Mouse (Mus musculus): ENCODE measurements around the gene Krt7. TPM values are rescaled to one million over a fixed set of nuclear protein-coding genes. Genes with fewer than 3 reads are reported as not detected.

Gene Krt7
- not detected for total RNA-seq (2021)

DNA sequence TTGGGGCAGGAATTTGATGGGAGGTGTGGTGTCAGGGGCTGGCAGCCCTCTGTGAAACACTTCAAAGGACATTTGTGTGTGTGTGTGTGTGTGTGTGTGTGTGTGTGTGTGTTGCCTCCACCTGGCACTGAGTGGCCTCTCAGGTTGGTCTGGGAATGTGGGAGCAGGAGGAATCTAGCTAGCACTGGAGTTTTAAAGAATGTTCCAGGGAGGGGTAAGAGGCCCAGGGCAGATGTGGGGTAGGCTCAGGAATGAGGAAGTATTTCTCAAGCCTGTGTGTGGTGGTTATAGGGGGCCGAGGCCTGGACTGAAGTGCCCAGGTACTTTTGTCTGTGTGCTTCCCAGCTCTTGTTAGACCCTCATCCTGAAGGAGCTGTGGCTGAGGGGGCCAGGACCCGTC is at the start of gene Krt7:
Krt7 (plus strand) TSS at position 269 of the 400 bp plus-strand sequence.
- no peak for DNase-seq

DNA sequence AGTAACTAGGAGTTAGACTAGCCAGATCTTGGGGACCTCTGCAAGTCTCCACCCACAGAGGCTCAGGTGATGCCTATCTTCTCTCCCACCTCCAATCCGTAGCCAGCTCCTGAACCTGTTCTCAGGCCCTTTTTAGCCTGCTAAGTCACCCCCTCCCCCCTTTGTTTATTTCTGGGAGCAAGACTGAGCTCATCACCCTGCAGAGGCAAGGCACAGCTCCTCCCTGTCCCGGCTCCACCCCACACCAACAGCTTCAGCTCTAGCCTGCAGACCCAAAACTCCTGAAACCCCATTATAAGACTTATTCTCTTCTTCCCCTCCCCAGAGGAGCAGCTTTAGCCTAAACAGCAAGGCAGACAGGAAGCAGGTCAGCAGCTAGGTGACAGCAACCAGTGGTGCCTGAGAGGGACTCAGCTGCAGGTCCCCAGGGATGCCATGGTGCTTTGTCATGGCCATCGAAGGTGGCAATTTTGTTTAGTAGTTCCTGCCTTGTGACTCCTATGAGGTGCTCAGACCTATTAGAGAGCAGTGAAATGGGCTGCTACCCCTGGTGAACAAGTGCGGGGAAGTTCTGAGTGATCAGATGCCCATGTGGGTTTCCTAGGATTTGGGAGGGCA is 48.3 kb upstream of the Krt7 start:
- DNase-seq: no peak

DNA sequence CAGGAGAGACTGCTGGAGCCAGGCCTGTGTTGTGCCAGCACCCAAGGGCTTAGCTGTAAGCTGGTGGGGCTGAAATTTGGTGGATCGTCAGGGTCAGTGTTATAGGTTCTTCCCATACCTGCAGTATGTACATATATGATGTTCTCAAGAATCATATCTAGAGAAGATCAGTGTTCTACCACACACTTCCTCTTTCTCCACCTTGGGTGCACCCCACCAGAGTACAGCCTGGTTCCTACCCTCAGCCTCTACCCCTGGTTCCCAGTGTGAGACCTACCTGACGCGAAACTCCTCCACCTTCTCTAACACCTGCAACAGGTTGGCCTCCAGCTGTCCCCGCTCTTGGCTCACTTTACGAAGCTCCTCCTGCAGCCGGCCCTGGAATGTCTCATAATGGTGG is 46.9 kb upstream of the Krt7 start:
- DNase-seq: no peak

DNA sequence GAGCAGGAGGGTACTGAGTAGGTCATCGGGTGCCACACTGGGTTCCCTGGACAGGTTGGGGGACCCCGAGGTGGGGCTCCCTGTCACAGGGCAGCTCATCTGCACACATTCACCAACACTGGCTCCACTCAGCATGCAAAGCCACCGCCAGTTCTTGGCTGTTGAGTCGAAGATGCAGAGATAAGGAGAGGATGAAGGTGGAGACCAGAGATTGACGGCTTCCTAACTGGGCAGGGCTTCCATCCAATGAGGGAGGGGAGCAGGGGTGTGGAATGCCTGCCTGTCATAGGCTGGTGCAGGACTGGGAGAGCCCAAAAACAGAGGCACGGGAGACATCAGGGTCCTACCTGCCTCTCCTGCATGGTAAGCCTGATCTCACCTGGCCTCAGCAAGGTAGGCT is 46.4 kb upstream of the Krt7 start:
- no peak for DNase-seq

DNA sequence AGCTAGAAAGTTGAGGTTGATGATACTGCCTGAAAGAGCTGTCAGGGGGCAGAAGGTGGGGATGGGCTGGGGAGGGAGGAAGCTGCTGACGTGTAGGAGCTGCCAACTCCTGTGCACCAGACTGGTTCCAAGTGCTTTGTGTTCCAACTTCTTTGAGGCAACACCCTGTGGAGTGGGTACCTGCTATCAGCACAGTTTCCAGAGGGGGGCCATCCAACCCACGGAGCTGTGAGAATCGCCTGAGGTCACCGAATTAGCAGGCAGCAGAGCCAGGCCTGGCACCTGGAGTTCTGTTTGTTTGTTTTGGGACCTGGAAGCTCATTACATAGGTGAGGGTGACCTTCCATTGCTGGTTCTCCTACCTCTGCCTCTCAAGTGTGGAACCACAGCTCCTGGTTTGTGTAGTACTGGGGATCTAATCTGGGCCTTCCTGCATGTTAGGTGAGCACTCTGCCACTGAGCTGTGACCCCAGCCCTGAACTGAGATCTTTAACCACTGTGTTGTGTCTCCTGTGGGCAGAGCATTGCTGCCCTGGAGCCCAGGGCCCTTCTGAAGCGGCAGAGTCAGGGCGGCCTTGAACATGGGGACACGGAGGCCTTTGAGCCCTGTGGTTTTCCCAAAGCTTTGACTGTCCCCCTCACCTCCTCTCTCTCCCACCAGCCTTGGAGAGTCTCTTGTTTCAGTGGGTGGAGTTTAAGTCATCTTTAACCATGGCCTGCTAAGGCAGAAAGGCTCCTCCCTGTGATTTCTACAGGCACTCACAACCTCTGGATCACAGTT is 45.8 kb upstream of the Krt7 start:
- no peak for DNase-seq

DNA sequence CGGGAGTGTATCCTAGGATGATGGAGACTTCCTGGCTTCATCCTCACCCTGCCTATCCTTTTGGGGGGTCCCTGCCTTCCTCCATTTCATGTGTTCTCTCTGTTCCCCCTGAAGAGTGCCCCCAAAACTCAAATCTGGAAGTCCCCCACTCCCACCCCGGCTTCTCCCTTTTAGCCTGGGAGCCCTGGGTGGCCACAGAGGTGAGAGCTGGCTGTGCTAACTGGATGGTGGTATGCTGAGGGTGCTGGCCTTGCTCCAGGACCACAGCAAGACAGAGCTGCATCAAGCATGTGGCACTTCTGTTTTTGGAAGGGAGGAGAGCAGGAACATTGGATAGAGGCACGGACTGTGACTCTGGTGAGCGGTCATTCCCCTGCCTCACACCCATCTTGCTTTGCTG is 45.1 kb upstream of the Krt7 start:
- DNase-seq: no peak

DNA sequence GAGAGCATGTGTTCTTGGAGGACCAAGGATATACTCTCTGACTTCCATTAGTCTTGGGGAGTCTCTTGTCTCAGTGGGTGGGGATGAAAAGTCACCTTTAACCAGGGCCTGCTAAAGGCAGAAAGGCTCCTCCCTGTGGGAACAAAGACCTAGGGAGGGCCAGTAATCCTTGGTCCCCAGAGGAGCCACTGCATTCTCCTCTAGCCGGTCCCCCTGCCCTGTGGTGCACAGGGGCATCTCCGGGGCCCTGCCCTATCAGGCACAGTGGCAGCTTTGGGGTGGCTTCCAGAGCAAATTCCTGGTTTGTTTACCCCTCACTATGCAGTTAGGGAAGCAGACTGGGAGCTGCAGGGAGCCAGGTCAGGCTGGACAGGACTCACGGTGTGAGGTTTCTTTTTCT is 44.4 kb upstream of the Krt7 start:
- no peak for DNase-seq

DNA sequence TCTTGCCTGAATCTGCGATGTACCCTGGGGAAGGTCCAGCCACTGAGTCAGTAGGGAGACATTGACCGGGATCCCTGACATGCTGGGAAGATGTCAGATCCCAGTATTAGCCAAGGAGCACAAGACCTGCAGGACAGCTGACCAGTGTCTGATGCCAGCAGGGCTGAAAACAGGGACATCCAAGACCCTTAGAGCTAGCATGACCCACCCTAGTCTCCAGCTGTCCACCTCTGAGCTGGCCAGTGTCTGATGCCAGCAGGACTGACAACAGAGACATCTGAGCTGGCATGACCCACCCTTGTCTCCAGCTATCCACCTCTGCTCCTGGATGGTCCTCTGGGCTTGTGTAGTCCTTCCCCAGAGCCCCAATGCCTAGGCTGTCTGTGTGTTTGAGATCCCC is 43.9 kb upstream of the Krt7 start:
- DNase-seq: no peak

DNA sequence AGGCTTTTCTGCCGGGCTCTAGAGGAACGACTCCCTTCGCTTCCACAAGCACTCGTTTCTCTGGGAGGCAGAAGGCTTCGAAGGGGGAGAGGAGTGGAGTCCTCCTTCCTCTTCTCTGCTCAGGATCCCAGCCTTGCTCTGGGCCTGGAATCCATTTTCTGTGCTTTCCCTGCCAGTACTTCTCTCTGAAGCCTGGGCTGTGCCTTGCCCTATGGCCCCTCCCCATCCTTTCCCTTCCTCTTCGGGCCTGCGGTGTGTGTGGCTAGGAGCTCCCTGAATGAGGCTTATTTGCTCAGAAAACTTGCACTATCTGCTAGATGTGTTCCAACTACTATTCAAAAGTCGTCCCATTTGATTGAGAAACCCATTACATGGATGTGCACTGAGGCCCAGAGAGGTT is 43.3 kb upstream of the Krt7 start:
- no peak for DNase-seq

DNA sequence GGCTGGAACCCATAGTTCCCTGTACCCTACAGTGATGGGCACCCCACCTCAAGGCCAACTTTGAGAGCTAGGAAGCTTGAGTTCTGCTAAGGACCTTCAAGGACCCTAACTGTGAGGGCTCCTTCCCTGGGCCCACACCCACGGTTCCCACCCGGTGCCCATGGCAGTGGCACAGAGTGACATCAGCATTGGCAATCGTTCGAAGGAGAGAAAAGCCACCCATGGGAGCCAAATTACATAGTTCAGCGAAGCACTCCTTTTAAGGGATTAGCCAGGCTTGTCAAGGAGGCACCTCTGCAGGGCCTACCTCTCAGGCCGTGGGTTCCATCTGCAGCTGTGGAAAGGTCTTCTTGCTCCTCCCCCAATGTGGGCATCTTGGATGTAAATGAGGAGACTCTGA is 42.8 kb upstream of the Krt7 start:
- DNase-seq: no peak

DNA sequence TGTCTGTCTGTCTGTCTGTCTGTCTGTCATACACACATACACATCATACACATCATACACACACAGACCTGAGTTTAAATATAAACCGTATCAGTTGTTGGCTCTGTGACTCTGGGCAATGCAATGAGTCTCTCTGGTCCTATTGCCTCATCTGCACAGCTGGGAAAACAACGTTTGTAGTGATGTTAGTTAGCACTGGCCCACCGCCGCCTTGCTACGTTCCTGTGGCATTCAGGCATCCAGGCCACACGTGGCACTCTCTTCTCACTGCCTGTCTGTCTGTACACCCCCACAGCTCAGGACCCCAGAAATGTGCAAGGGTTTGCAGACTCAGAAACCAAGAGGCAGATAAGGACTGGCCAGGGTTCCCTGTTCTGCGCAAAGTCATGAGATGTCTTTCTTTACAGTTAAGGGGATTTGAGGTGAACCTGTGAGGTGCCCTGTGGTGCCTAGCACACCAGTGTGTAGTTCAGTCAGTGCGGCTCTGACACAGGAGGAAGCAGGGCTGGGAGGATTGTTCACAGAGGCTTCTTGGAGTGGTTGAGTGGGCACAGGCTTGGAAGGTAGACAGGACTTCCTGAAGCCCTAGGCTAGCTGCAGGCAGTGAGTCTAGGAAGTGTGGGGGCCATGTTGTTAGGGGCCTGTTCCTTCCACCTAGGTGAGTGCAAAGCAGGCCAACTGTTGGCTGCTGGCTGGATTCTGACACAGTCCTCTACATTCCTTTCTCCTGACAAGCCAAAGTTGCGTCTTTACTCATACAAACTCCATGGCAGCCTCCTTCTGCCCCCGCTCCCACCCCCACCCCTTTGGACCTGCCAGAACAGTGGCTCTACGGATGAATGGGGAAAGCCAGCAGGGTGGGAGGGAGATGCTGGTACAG is 42.1 kb upstream of the Krt7 start:
- no peak for DNase-seq

DNA sequence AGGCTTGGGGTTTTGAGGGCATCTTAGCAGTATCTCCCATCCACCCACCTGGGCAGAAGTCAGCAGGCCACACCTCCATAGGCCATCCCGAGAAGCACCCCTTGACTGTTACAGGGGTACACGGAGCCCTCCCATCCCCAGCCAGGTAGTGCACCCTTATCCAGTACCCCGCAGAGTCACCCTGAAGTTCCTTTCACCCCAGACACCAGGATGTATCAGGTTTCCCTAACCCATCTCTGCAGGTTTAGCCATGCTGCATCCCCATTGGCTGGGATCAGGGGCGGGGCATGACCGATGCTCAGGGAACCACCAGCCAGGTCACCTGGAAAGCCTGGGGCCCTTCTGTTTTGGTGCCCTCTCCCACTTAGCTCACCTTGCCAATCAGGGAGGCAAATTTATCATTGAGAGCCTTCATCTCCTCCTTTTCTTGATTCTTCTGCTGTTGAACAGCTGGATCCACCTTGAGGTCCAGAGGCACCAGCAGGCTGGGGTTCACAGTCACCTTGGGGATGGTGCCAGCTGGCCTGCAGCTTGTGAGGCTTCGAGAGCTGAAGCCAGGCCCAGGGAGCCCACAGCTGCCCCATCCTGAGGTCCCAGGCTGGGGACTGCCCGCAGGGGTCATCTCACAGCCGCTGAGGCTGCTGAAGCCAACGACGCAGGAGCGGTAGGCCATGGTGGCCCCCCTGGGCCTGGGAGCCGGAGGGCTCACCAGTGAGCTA is 41.3 kb upstream of the Krt7 start:
- DNase-seq: no peak

DNA sequence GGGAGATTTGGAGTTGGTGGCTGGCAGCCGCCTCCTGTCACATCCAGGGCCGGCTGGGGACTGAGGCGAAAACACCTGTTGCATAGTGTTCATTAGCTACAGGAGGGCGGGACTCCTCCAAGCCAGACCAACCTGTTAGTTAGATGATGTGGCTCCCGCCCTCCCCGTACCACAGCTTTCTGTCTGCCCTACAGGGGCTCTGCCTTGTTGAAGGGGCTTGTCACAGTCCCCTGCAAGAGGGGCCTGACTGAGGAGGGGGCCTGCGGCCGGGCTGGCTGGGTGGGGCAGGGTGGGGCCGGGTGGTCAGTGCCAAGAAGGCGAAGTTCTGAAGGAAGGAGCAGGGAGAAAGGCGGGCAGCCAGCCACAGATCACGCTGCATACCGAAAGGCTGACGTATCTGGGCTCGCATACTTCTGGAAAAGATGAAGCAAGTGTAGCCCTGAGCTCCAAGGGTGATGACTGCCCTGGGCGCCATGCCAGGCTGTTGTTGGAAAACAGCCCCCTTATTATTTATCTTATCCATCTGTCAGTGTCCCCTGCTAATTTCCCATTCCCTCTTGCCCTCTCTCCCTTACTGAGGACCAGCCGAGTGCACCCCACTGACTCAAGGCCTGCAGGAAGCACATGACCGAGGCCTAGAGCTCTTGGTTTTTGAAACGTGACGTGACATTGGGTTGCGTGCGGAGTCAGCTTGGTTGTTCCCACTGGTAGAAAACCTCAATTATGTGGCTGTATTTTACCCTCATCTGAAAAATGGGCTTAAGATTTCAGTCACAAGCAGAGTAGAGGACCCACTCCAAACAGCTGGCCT is 40.5 kb upstream of the Krt7 start, which contains the start of gene Krt80:
Krt80 (minus strand) TSS at position 62 of the 811 bp plus-strand sequence.
- no peak for DNase-seq

DNA sequence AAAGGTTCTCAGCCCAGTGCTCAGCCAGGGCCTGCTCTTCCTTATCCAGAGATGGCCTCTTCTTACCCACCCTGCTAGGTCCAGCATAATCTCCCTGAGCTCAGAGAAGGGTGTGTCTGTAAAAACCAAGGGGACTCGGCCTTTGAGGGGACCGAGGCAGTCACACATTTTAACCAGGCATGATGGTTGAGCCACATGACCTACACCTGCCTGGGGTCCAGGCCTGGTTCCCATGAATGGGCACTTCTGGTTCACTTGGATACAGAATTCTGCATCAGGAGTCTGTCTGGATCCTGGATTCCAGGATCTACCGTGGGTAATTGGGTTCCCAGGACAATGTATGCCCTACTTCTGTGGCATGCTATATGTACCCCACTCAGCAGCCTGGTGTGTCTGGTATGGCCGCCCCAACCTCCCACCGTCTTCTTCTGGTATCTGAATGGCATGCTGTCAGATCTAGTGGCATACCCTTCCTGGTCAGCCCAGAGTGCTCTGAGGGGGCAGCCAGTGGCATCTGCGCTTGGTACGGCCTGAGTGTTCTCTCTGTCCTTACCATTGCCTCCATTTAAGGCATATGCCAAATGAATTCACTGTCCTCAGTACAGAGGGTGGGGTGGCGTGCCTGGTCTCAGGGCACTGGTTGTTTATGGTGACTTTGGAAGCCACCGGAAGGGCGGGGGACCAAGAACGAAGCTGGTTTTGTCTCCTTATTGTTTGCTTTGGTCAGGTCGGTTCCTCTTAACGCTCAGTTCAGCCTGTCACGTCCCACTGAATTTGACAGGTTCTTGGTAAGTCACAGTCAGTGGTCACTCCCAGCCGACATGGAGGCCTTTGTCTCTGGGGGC is 39.5 kb upstream of the Krt7 start:
- no peak for DNase-seq

DNA sequence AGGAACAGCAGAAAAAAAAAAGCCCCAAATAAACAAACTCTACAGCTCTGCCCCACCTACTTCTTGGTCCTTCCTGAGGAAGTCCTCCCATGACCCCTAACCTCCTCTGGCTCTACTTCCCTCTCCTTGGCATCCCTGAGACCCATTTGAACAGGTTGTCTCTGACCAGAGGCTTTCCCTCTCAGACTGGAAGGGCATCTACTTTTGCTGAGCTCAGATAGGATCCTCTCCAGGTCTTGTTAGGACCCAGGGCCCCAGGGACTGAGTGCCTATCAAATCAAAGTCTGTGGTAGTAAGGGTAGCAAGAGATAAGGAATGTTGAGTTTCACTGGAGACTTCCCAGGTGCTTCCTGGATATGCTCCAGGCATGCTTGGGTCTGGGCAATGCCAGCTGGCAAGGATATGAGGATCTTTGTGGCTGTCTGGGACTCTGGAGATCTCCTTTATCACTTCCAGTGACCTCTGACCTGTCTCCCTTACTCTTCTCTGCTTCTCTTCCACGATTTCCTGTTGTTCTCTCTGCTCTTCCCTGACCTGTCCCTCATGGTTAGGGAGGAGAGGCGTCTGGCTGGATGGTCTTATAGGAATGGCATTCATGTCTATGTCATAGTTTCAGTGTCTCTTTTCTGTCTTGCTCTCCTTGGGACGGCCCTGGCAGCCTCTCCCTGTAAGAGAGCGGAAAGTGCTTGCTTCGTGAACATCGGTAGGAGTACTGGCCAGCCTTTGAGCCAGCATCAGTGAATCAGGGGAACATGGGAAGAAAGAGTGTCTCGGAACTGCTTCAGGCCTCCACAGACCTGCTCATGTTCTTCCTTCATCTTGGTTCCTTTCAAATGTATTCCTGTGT is 38.5 kb upstream of the Krt7 start:
- no peak for DNase-seq

DNA sequence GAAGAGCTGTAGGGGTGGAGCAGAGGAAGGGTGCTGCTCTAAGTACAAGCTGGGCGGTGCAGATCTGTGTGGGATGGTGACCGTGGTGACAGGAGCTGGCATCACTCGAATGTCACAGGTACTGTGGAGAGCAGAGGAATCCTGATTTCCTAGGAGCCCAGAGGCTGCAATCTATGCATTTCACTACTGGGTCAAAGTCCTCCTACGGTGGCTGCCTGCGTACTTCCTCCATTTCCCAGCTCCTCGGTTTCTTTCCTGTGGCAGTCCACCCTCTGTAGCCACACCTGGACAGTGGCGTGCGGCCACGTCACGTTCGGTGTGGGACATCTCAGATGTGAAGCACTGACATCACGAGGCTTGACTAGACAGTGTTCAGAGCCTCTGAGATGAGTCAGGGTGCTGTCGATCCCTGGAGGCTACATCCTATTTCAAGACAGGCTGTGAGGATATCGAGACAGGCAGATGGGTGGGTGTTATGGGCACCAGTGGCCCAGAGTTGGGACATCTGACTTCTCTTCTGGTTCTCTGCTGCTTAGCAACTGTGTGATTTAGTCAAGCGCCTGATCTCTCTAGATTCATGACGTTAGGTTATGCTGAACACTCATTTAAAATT is 37.5 kb upstream of the Krt7 start:
- DNase-seq: no peak

DNA sequence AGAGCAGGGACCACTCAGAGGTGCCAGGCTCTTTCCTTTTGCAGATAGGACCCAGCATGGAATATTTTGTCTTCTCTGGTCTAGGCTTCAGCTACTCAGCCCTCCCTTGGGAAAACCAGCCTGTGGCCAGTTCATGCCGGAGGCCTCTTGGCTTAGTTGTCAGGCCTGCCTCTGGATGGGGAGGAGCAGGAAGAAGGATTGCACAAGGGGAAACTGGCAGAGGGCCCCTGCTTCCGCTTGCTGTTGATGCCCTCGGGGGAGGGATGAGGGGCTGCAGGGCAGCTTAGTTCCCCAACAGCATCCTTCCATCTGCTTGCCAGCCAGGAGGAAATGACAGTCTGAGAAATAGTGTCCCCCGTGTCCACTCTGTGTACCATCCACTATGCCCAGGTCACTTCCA is 36.0 kb upstream of the Krt7 start:
- no peak for DNase-seq

DNA sequence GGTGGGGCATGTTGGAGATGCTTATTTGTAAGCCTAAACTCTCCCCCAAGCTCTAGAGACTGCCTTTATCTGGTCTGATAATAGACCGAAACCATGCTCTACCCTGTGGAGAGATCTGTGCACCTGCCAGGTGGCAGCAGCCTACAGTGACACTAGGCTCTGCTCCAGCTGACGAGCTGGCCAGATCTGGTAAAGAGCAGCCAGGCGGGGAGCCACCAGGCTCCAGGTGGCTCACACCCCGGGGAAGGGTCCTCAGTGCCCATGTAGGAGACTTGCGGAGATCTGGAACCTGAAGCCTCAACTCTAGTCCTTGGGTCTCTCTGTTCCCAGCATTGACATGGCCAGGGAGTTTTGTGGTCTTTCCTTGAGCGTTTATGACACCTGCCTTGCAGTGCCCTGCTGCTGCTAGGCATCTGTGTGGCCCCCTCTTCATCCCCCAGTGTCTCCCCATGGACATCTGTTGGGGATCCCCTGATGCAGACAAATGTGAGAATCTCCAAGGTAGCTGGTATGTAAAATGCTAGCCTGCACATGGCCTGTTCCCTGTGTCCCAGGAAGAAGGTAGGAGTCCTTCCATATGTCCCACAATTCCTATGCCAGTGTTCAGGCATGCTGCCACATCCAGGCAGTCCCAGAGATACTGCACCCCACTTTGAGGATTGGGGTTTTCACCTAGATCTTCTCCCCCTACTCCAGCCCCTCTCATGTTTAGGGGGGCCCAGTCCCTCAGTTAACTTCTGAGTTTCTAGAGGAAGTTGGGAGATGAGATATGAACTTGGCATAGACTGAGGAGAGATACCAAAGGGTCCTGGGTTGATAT is 34.7 kb upstream of the Krt7 start:
- peak; percentile 37 for DNase-seq

DNA sequence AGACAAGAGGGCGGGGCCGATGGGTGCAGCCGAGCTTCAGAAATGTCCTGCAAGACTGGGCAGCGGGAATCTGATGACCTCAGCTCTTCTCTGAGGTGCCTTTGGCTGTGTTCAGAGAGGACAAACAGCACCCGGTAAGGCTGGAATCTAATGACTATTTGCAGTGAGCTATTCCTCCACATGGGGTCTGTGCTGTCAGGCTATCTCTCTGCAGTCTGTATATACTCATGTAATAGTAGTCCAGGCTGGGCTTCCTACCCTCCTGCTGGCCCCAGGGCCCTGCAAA is 34.1 kb upstream of the Krt7 start:
- no peak for DNase-seq

All from layer of hippocampus, postnatal 36 days (tissue).